Mouse (Mus musculus) frontal cortex, postnatal 36 days (tissue): Measurements from ENCODE around the gene Fscn1.
A peak's percentile ranks its signal among the peaks of the same experiment; 100 is the strongest.

Experiments
- DNase-seq, 2 experiments: peaks; one replicate each; pipeline ENCODE4 v3.0.0; 2022; ENCODE audit warnings: low spot score in 2 of 2

Fscn1 gene

DNA sequence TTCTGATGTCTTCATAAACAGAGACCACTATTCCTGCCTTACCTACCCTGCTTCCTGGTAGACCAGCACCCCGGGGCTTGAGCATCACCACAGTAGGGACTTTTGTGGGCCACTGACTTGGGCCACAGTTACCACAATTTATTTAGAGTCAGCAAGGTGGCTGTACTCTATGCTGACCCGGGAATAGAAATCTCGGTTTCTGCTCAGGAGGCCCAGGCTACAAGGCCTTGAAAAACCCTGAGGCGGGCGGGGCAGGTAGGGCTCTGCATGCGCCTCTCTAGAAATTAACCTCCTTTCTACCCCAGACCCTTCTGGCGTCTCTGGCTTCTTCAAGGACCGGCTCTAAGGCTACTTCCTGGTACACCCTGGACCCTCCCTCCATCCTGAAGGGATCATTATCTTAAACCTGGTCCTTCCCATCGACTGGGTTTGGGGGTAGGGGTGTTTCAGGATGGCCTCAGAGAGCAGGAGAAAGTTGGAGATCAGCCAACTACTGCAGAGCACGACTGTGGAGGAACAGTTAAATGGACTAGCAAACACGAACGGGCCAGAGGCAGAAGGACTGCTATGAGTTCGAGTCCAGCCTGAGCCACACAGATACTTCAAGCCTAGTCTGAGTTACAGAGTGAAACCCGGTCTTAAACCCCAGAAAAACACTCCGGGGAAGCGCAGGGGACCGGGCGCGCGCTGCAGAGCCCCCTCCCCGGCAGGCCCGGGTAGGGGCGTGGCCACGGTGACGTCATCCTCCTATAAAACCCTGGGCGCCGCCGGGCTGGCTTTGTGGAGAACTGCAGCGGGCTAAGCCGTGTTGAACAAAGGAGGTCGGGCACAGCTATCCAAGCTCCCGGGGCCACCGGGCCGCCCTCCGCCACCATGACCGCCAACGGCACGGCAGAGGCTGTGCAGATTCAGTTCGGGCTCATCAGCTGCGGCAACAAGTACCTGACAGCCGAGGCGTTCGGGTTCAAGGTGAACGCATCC is at the start of gene Fscn1:
TSS of gene Fscn1 (plus strand) at position 768 of the 981 bp plus-strand sequence.
- peak; percentile 92 to 95 for DNase-seq

DNA sequence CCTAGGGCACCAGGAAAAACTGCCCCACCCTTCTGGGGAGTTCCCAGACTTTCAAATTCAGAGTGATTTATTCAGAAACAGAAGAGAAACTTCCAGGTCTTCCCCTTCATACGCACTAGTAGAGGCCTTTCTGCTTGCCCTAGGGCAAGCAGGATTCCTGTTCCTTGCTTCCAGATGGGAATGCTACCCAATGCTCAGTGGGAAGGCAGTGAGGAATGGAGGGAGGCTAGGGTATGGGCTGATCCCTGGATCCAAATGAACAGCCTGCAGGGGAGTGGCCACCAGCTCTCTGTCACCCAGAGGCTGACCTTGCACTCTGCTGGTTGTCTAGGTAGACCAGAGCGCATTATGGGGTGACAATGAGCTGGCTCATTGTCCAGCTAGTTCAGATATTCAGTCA is 48.5 kb upstream of the Fscn1 start:
- DNase-seq: no peak

DNA sequence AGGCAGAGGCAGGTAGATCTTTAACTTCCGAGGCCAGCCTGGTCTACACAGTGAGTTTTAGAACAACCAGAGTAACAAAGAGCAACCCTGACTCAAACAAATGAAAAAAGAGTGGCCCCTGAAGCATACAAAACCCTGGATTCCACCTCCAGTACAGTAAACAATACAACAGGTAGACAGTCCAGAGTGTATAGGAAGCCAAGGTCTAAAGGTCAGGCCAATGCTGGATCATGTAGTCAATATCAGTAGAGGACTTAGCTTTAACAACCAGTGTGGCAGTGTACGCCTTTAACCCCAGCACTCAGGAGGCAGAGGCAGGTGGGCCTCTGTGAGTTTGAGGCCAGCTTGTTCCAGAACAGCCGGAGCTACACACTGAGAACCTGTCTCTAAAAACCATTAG is 47.8 kb upstream of the Fscn1 start:
- DNase-seq: no peak

DNA sequence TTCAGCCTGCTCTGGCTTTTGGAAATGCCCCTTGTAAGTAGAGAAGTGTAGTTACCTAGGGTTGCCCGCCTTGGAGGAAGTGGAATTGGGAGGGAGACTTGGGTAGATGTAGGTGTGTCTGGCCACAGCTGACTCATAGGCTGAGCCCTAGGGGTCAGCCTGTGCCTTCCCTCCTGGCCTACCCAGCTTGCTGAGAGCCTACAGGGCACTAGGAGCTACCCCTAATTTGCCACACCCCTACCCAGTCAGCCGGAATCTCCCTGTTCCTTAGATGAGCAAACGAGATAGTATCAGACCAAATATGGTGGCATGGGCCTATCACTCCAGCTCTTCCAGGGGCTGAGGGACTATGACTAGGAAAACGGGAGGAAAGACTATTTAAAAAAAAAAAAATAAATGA is 47.4 kb upstream of the Fscn1 start:
- no peak for DNase-seq

DNA sequence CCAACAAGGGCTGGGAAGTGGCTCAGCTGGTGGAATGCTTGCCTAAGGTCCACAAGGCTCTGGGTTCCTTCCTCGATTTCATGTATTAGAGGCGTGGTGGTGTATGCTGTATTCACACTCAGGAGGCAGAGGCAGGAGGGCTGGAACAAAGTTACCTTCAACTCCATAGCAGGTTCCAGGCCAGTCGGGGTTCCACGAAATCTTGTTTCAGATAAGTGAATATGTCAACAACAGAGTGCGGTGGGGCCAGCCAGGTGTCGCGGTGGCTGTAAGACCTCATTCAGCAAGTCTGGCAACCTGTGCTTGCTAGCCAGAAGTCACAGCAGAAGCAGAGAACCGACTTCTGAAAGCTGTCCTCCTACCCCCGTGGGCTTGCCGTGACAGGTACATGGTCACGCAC is 44.9 kb upstream of the Fscn1 start:
- DNase-seq: no peak

DNA sequence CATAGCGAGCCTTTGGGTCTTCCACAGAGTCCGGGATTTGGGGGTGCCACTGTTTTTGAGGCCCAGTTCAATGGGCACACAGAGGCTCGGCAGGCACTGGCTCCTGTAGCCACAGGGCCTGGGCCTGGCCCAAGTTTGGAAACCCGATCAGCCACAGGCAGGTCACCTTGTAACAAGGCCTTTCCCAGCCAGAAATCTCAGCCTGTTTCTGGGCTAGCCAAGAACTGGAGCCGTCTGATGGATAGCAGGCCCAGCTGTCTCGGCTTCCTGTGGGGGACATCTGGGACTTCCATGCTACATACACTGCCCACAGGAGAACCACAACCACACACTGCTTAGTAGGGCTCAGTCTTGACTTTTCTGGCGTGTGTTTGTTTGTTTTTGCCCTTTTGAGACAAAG is 43.5 kb upstream of the Fscn1 start:
- DNase-seq: no peak

DNA sequence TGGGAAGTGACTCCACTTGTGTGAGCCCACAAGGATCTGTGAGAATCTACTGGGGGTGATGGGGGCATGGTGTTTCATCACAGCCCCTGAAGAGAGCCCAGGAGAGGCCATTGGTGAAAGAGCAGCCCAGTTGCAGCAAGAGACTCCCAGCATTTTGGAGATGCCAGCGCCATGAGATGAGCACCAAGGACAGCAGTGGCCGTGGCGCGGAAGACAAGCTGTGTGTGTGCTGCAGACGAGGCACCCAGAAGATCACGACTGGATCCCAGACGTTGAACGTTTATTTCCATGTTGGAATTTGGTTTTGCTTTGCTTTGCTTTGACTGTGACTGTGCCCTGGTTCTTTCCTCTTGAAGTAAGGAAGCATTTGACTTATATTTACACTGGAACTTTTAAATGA is 42.7 kb upstream of the Fscn1 start:
- DNase-seq: no peak

DNA sequence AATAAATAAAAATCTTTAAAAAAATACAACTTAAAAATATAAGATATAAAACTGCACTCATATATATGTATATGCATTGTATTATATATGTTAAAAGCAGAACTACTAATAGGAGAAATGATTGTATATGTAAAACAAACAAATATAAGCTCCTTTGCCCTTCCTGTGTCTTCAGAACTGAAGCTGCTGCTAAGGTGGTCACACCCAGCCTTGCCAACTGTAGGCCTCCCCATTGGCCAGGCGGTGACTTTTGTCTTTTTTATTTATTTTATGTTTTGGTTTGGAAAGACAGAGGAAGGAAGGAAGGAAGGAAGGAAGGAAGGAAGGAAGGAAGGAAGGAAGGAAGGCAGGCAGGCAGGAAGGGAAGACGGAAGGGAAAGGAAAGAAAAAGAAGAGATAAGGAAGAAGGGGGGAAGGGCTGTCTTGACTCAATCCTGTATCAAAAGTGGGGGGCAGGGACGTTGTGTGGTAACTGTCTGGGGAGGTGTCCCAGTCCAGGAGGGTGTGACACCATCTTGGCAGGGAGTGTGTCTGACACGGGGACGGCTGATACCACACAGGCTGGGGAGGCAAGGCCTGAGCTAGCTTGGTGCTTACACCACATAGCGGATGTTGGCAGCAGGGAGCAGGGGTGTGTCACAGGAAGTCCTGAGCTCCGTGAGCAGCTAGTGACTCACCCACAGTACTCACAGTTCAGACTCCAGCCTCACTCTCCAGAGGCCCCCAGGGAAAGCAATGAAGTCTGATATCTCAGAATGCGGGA is 39.7 kb upstream of the Fscn1 start:
- DNase-seq: no peak

DNA sequence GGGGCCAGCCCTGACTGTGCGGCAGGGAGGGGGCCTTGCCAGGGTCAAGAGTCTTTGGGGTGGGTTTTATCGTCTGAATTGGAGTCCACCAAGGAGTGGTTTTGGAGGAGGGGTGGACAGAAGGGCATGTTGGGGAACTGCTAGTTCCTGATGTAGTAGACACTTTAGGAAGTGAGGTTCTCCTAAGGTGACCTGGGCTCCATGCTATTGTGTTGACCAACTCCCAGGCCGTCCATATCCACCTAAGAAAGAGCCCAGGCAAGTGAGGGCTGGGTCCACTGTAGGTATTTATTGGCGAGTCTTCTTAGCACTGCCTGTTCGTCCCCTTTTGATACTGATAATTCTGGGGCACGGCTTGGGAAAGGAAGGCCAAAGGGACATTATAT is 39.1 kb upstream of the Fscn1 start:
- no peak for DNase-seq

DNA sequence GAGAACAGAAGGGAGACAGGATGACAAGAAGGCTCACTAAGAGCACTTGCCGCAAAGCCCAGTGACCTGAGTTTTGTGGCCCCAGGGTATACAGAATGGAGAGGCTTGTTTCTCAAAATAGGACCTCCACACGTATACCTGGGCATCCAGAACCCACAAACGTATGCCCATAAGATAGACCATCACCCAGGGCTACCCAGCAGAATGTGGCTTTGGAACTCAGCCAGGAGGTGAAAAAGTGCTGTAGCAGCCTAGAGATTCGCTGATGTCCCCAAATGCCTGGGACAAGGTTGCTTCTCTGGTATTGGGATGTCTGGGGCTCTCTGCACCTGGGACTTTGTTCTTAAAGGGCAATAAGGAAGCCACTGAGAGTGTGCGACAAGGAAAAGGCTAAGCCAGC is 37.9 kb upstream of the Fscn1 start:
- no peak for DNase-seq

DNA sequence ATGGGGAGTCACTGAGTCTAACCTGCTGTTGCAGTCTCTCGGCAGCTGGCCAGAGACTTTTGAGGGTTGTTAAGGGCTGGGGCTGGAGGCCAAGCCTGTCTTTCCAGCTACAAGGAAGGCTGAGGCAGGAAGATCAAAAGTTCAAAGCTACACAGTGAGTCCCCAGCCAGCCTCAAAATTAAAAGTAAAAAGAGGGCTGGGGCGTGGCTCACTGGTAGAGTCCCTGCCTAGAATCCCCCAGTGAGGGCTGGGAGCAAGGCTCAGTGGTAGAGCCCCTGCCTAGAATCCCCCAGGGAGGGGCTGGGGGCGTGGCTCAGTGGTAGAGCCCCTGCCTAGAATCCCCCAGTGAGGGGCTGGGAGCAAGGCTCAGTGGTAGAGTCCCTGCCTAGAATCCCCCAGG is 36.4 kb upstream of the Fscn1 start:
- DNase-seq: no peak

DNA sequence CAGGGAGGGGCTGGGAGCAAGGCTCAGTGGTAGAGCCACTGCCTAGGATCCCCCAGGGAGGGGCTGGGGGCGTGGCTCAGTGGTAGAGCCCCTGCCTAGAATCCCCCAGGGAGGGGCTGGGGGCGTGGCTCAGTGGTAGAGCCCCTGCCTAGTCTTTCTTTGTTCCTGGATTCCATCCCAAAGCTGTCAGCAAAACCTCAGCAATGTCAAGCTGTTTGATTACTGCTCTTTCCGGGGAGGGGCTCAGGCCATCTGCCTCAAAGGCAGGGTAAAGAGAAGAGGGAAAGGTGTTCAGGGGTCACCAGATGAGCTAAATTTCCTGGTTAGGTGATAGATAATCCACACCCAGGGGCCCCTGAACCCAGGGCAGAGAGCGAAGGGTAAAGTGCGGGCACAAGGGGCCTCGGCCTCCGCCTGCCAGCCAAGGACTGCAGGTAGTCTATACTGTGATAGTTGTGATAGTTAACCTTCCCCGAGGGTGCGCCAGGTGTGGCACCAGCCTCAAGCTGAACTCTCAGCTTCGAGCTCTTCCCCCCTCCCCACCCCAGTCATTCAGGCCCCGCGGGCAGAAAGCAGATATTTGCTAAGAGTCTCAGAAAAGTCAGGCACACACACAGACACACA is 35.7 kb upstream of the Fscn1 start:
- no peak for DNase-seq

DNA sequence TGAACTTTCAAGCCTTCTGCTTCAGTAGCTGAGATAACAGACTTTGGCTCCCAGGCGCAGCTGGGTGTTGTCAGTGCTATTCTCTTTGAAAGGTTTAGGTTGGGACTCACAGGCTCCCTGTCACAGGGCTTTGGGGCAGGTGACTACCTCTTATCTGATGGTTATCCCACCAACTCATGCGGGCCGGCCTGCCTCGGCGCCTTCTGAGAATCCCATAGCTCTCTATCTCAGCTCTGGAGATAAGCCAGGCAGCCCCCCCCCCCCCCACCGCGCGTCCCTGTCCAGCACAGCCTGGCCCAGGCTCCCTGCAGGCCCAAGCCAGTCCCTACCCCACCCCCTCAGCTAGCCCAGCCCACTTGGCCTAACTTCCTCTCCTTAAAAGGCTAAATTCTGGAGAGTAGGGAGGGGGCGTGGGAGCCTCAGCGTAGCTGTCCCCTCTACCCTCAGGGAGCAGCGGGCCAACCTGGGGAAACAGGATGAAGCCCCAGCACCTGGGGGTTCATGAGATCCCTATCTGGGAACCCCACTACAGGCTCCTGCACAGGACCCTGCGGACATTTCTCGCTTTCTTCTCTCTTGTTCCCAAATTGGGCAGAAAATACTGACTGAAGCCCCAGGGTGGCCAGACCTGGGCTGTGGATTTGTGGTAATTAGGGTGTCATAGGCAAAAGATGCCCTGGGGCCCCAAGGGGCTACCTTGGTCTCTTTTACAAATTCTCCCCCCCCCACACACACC is 33.8 kb upstream of the Fscn1 start:
- DNase-seq: no peak

DNA sequence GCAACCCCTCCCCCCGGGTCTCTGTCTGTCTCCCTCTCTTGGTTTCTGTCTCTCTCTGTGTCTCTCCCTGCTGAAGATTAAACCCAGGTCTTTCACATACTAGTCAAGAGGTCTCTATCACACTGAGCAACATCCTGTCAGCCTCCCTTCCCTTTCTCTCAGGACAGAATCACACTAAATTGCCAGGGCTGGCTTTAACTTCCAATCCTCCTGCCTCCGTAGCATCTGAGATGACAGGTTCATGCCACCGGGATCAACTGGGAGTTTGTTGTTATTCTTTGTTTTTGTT is 33.3 kb upstream of the Fscn1 start:
- no peak for DNase-seq

DNA sequence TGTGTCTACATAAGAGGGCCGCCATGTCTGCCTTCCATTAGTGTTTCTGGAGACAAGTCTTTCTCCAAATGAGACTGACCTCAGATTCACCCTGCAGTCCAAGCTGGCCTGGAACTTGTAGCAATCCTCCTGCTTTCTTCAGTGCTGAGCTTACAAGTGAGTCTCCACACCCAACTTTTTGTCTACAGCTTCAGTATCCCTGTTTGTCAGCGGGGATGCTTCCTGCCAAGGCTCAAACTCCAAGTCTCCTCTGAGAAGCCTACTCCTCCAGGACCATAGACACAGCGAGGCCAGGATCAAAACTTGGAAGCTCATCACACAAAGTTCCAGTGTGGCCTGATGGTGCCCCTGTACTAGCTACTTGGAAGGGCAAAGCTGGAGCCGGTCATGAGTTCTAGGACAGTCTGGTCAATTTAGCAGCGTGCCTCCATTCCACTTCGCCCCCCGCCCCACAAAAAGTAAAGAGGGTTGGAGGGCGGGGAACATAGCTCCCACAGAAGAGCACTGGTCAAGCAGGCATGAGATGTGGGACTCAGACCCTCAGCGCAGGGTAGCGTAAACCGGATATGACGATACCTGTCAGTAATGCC is 32.7 kb upstream of the Fscn1 start:
- no peak for DNase-seq

DNA sequence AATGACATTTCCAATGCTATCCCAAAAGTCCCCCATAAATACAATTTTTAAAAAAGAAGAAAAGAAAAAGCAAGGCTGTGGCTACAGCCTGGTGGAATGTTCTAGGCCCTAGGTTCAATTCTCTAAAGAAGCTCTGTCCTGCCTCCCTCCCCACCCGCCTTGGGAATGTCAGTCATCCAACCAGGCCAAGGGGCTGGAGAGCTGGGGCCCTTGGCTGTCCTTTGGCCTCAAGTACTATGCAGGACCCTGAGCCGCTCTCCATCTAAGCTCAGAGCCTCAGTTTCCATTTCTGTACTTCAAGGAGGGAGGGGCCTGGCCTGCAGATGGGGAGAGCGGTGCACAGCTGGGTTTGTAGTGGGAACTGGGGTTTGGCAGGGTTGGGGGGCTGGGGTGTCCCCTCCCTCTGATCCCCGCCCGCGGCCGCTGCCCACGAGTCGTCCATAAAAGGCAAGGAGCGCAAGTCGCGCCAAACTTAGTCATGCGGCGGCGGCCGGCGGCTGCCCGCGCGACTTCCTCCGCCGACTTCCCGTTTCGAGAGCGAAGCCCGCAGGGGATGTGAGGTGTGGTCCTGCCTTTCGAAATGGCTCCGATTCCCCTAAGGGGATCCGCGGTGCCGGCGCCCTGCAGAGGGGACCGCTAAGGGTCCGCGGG is 31.3 kb upstream of the Fscn1 start:
- peak; percentile 71 to 72 for DNase-seq

DNA sequence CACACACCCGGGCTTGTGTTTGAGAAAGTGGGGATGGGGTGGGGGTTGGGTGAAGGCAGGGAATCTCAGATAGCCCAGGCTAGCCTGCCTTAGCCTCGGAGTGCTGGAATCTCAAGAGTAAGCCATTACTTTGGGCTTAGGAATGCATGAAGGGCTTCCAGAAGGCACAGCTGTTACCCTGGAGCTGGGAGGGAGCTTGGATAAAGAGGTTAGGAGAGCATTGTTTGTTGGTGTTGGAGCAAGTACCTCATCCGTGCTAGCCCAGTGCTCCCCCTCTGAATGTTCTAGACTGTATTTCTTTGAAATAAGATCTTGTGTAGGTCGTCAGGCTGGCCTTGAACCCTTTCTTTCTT is 30.8 kb upstream of the Fscn1 start:
- DNase-seq: no peak

DNA sequence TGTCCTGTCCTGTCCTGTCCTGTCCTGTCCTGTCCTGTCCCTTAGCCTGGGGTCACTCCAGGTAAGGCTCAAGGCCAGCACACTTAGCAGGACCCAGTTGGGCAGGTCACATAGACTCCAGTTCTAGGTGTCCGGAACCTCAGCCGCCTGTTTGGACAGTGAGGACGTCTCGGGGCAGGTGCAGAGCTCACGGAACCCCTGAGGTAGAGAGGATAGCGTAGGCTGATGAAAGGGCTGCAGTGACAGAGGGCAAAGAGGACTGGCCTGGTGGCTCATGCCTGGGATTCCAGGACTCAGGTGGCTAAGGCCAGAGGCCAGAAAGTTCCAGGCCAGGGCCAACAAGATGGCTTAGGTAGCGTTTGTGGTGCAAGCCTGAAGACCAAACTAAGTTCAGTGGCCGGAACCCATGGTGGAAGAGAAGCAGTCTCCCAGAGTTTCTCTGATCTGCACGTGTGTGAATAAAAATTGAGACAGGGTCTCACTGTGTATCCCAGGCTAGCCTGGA is 28.9 kb upstream of the Fscn1 start:
- DNase-seq: no peak

DNA sequence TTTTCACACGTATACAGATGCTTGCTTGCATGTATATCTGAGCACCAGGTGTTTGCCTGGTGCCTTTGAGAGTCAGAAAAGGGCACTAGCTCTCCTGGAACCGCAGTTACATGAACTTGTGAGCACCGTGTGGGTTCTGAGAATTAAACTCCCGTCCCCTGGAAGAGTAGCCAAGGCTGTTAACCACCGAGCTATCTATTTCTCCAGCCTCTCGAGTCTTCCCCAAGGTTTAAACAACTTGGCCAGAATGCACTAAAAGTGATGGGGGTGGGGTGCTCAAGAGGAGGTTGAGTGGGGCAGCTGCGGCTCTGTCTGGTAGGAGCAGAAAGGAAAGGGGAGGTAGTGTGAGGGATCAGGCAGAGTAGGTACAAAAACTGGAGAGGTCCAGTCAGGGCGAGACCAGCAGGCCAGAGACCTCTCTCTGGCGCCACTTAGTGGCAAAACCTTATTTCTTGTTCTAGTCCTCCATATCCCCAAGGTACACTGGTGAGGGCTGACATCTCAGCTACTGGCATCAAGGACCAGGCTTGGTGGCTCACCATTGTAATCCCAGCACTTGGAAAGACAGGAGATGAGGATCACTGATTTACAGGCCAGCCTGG is 28.0 kb upstream of the Fscn1 start:
- peak; percentile 60 to 83 for DNase-seq

DNA sequence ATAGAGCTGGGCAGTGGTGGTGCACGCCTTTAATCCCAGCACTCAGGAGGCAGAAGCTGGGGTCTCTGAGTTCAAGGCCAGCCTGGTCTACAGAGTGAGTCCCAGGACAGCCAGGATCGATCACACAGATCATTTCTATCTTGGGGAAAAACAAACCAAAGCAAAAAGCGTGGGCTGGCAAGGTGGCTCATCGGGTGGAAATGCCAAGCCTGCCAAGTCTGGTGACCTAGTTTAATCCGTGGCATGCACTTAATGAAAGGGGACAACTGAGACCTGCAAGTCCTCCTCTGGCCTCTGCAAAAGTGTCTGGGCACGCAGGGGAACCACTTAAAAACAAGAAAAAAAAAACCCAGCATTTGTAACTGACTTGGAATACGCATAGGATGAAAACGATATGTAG is 27.4 kb upstream of the Fscn1 start:
- DNase-seq: no peak
